Comparison of ENCODE assay signal across 16 mouse cellular contexts in the genomic region with DNA sequence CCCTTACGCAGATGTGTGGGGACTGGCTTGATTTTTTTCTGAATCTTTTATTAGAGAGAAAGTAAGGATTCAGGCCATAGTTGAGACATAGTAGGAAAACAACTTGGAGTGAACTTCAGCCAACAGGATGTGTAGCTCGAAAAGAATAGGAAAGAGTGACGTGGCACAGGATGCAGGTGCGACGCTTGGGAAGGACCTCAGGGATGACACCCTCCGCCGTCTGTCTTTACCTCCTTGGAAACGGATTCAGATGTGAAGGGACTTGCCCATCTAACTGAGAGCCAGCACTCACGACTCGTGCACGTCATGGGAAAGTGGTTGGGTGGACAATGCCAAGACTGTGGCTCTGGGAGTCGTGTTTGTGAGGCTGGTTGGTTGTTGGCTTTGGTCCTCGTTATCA. TPM values are rescaled to one million over a fixed set of nuclear protein-coding genes. Genes with fewer than 3 reads are reported as not detected.
A peak's percentile ranks its signal among the peaks of the same experiment; 100 is the strongest.
DNase-seq lines count a peak whose midpoint lies in the region; ATAC-seq and TF ChIP-seq lines count a peak whose summit lies in the region.
"Had no signal": no experiment of that assay in that cellular context is flagged by ENCODE, and none has a peak within 500 bp of the region (broad histone marks: within the 10 kb centered on the region; RNA-seq: fewer than 3 reads in every experiment).

No protein-coding gene starts in this region.

- no peak for ATAC-seq in kidney, postnatal 0 days (replicated peaks; ENCODE audit: low FRiP score, low read depth)
- ATAC-seq in kidney, embryonic 14.5 days (ENCODE audit: low FRiP score, low TSS enrichment): no peak
- peak; percentile 65 for ATAC-seq in heart, embryonic 16.5 days (replicated peaks; ENCODE audit: extremely low read depth, insufficient read depth, low FRiP score)
- ATAC-seq: activated CD4-positive, CD25-positive, alpha-beta regulatory T cell, adult 4 months; intestine, embryonic 16.5 days had no signal

- H3K4me1 ChIP-seq in kidney, postnatal 0 days (replicated peaks; ENCODE audit: insufficient read depth, low read length): no peaks in the 10 kb centered on the region
- H3K4me1 ChIP-seq in kidney, embryonic 14.5 days (ENCODE audit: control insufficient read depth, insufficient read depth, low read length): no peaks in the 10 kb centered on the region
- no peaks in the 10 kb centered on the region for H3K4me1 ChIP-seq in heart, embryonic 16.5 days (ENCODE audit: control insufficient read depth, insufficient read depth, low read length)
- H3K4me1 ChIP-seq: midbrain, embryonic 12.5 days had no signal

- no peak overlapping the region for H3K4me2 ChIP-seq in kidney, postnatal 0 days (ENCODE audit: low read length)
- H3K4me2 ChIP-seq in kidney, embryonic 14.5 days (replicated peaks; ENCODE audit: low read depth, low read length): no peak overlapping the region
- H3K4me2 ChIP-seq in heart, embryonic 16.5 days (ENCODE audit: low read depth, low read length): no peak overlapping the region
- H3K4me2 ChIP-seq: hindbrain, embryonic 14.5 days; midbrain, embryonic 12.5 days had no signal

- no peak overlapping the region for H3K27ac ChIP-seq in kidney, postnatal 0 days
- H3K27ac ChIP-seq in kidney, embryonic 14.5 days (ENCODE audit: low read depth, low read length): no peak overlapping the region
- no peak overlapping the region for H3K27ac ChIP-seq in heart, embryonic 16.5 days (ENCODE audit: low read length)
- H3K27ac ChIP-seq: hindbrain, embryonic 14.5 days; midbrain, embryonic 12.5 days had no signal

- H3K9me3 ChIP-seq in kidney, postnatal 0 days (replicated peaks; ENCODE audit: low read length): no peaks in the 10 kb centered on the region
- no peaks in the 10 kb centered on the region for H3K9me3 ChIP-seq in kidney, embryonic 14.5 days (ENCODE audit: control insufficient read depth, low read length)
- no peaks in the 10 kb centered on the region for H3K9me3 ChIP-seq in heart, embryonic 16.5 days (replicated peaks; ENCODE audit: control insufficient read depth, low read length)
- H3K9me3 ChIP-seq: midbrain, embryonic 12.5 days had no signal

- H3K27me3 ChIP-seq in kidney, postnatal 0 days (ENCODE audit: insufficient read depth, low read length): no peaks in the 10 kb centered on the region
- no peaks in the 10 kb centered on the region for H3K27me3 ChIP-seq in kidney, embryonic 14.5 days (ENCODE audit: control insufficient read depth, insufficient read depth, low read length)
- no peaks in the 10 kb centered on the region for H3K27me3 ChIP-seq in heart, embryonic 16.5 days (ENCODE audit: control insufficient read depth, insufficient read depth, low read length)

- no peak for TF ChIP-seq CTCF in kidney, postnatal 0 days (IDR thresholded peaks at IDR 0.05; ENCODE audit: low read depth)

- no peak overlapping the region for H3K4me3 ChIP-seq in kidney, postnatal 0 days (replicated peaks; ENCODE audit: low read depth, low read length)
- no peak overlapping the region for H3K4me3 ChIP-seq in kidney, embryonic 14.5 days (ENCODE audit: low read length)
- H3K4me3 ChIP-seq in heart, embryonic 16.5 days (ENCODE audit: low read length): no peak overlapping the region
- H3K4me3 ChIP-seq: midbrain, embryonic 12.5 days; myocyte had no signal

- WGBS in kidney, postnatal 0 days: 78% methylated on average over 13 of the region's 13 CpGs
- WGBS in kidney, embryonic 14.5 days: 77% methylated on average over 13 of the region's 13 CpGs
- WGBS in heart, embryonic 16.5 days: 60% methylated on average over 13 of the region's 13 CpGs

- DNase-seq in adrenal gland, postnatal 36 days: peak; percentile 8 to 15
- no peak for DNase-seq in adrenal gland, adult 18-20 months (ENCODE audit: low spot score in 2 of 2)
- peak; percentile 42 for DNase-seq in kidney, postnatal 0 days (ENCODE audit: low spot score)
- peak; percentile 26 to 60 for DNase-seq in kidney, postnatal 25 days
- DNase-seq in urinary bladder, postnatal 10 days (ENCODE audit: low spot score): no peak
- DNase-seq: cerebellum, adult 8-10 months; liver; retina, postnatal 1 day; thymus, postnatal 25 days had no signal

- no peaks in the 10 kb centered on the region for H3K36me3 ChIP-seq in kidney, postnatal 0 days (ENCODE audit: insufficient read depth, low read length)
- no peaks in the 10 kb centered on the region for H3K36me3 ChIP-seq in kidney, embryonic 14.5 days (ENCODE audit: control insufficient read depth, insufficient read depth, low read length)
- H3K36me3 ChIP-seq in heart, embryonic 16.5 days (ENCODE audit: control insufficient read depth, insufficient read depth): no peaks in the 10 kb centered on the region
- H3K36me3 ChIP-seq: midbrain, embryonic 12.5 days had no signal

- H3K9ac ChIP-seq in kidney, postnatal 0 days (ENCODE audit: low read depth, low read length): no peak overlapping the region
- no peak overlapping the region for H3K9ac ChIP-seq in kidney, embryonic 14.5 days (ENCODE audit: low read depth, low read length)
- H3K9ac ChIP-seq in heart, embryonic 16.5 days (ENCODE audit: low read length): no peak overlapping the region
- H3K9ac ChIP-seq: hindbrain, embryonic 14.5 days; midbrain, embryonic 12.5 days had no signal

RNA-seq across cellular contexts. Expression of gene Prdm1, which starts 25.4 kb away (rescaled TPM):
- total RNA-seq in adrenal gland, postnatal 36 days (2021): 1 to 10 TPM; 1.1 to 5.2 TPM
- 1 to 10 TPM; 2.1 to 2.2 TPM for total RNA-seq in adrenal gland, adult 18-20 months (2021)
- polyA plus RNA-seq in kidney, postnatal 0 days (2015; fragmentation: Nextera tagmentation; extraction: Ambion mirVana): 1.3 and 1.4 TPM in 2 replicates
- 1.9 and 2.0 TPM in 2 replicates for polyA plus RNA-seq in kidney, embryonic 14.5 days (2014; fragmentation: Nextera tagmentation; extraction: Ambion mirVana)
- 0.98 and 1.3 TPM in 2 replicates for polyA plus RNA-seq in heart, embryonic 16.5 days (2015; fragmentation: Nextera tagmentation; extraction: Ambion mirVana)

Comparison
In these comparisons a context has a peak if more than half of its experiments do, and no peak if none do; other contexts are left out.
1. DNase-seq: peak in adrenal gland, postnatal 36 days (2 of 2), kidney, postnatal 0 days (single experiment) and kidney, postnatal 25 days (2 of 2); none in adrenal gland, adult 18-20 months (0 of 2) and urinary bladder, postnatal 10 days (single experiment).